Mouse (Mus musculus): Measurements from ENCODE around the gene Ms4a6b. TPM values are rescaled to one million over a fixed set of nuclear protein-coding genes. Genes with fewer than 3 reads are reported as not detected.
"Not testable (repeated sequence)": the region's sequence is repeated elsewhere in the genome, so short reads cannot be mapped to it uniquely, and the experiment has no call there.

Ms4a6b gene
- total and polyA plus RNA-seq, 3 experiments, result not detected

DNA sequence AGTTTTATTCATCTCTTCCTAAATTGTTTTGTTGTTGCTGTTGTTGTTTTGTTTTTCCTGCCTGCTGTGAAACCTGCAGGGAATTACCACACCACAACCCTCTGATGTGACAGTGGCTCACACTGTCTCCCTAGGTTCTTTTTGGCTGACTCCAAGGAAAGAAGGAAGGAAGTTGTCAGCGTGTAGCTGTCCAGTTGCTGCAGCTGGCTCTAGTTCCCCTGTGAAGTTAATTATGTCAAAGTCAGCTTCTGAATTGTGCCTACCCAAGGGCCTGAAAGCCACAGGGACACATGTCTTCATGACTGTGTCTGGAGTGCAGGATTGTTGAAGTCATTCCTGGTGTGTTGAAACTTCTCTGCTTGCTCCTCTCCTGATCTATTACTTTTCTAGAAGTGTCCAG, 1.1 kb downstream of the Ms4a6b start:
- not testable (repeated sequence) for H3K36me3 ChIP-seq (ENCODE audit: control insufficient read depth in 1 of 2, insufficient read depth in 2 of 2, low read length in 2 of 2); H3K79me2 ChIP-seq (ENCODE audit: control insufficient read depth, insufficient read depth, low read length, poor library complexity); H3K9me3 ChIP-seq (replicated peaks; ENCODE audit: insufficient read depth, low read length); H3K4me1 ChIP-seq (ENCODE audit: control insufficient read depth in 1 of 2, insufficient read depth in 2 of 2, low read length in 2 of 2); H3K27ac ChIP-seq (ENCODE audit: control insufficient read depth, low read depth, low read length); DNase-seq (ENCODE audit: low read depth, low spot score); H3K9ac ChIP-seq (ENCODE audit: control insufficient read depth, low read depth, low read length, poor library complexity, severe bottlenecking); H3K27me3 ChIP-seq (ENCODE audit: control insufficient read depth in 1 of 2, insufficient read depth in 2 of 2, low read length in 2 of 2); H3K4me3 ChIP-seq (ENCODE audit: control insufficient read depth in 1 of 2, insufficient read depth in 1 of 2, low read depth in 2 of 2, low read length in 2 of 2)

DNA sequence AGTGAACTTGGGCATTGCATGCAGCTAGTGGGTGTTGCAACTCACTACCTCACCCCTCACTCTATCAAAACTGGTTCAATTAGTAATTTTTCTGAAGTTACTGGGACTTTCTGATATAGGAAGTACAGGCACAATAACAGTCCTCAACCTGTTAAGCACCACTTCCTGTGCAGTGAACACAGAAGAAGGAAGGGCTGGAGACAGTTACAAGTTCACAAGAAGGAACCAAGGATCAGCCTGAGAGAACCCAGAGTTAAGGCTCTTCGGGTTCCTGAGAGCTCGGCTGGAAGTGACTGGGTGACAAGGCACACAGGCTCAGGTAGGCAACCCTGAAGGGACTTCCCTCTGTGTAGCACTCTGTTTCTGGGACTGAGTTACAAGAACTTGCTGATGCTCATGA, 2.0 kb downstream of the Ms4a6b start:
- H3K36me3 ChIP-seq (ENCODE audit: control insufficient read depth in 1 of 2, insufficient read depth in 2 of 2, low read length in 2 of 2); H3K9me3 ChIP-seq (replicated peaks; ENCODE audit: insufficient read depth, low read length); H3K4me3 ChIP-seq (ENCODE audit: control insufficient read depth in 1 of 2, insufficient read depth in 1 of 2, low read depth in 2 of 2, low read length in 2 of 2); H3K27ac ChIP-seq (ENCODE audit: control insufficient read depth, low read depth, low read length); H3K27me3 ChIP-seq (ENCODE audit: control insufficient read depth in 1 of 2, insufficient read depth in 2 of 2, low read length in 2 of 2); H3K79me2 ChIP-seq (ENCODE audit: control insufficient read depth, insufficient read depth, low read length, poor library complexity); H3K9ac ChIP-seq (ENCODE audit: control insufficient read depth, low read depth, low read length, poor library complexity, severe bottlenecking); DNase-seq (ENCODE audit: low read depth, low spot score); H3K4me1 ChIP-seq (ENCODE audit: control insufficient read depth in 1 of 2, insufficient read depth in 2 of 2, low read length in 2 of 2): not testable (repeated sequence)

DNA sequence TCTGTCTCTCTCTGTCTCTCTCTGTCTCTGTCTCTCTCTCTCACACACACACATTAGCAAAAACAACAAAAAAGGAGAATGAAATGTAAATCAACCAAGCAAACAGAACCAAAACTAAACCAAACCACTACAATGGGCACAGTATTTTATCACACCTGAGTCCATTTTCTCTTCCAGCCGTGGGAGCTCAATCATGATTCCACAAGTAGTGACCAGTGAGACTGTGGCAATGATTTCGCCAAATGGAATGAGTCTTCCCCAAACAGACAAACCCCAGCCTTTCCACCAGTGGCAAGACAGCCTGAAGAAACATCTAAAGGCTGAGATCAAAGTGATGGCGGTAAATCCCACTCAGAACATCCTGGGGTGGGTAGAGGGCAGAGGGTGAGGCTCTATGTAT, 3.8 kb downstream of the Ms4a6b start:
- H3K36me3 ChIP-seq (ENCODE audit: control insufficient read depth in 1 of 2, insufficient read depth in 2 of 2, low read length in 2 of 2), result no peaks in the 10 kb centered on the region
- peaks cover 0 to 6% of the 10 kb centered on the region in 2 experiments; a peak in 2 of 4 replicates for H3K27me3 ChIP-seq (ENCODE audit: control insufficient read depth in 1 of 2, insufficient read depth in 2 of 2, low read length in 2 of 2)
- no peaks in the 10 kb centered on the region for H3K79me2 ChIP-seq (ENCODE audit: control insufficient read depth, insufficient read depth, low read length, poor library complexity)
- no peak for DNase-seq (ENCODE audit: low read depth, low spot score)
- H3K27ac ChIP-seq (ENCODE audit: control insufficient read depth, low read depth, low read length), result no peak overlapping the region
- no peaks in the 10 kb centered on the region for H3K4me1 ChIP-seq (ENCODE audit: control insufficient read depth in 1 of 2, insufficient read depth in 2 of 2, low read length in 2 of 2)
- H3K9ac ChIP-seq (ENCODE audit: control insufficient read depth, low read depth, low read length, poor library complexity, severe bottlenecking), result no peak overlapping the region
- no peak for TF ChIP-seq RAD21 (IDR thresholded peaks at IDR 0.05; ENCODE audit: low read depth, low read length)
- no peak for TF ChIP-seq ZMIZ1 (IDR thresholded peaks at IDR 0.05; ENCODE audit: low read depth, low read length)
- TF ChIP-seq KAT2A (conservative IDR thresholded peaks at IDR 0.05; ENCODE audit: low read depth, low read length), result no peak
- TF ChIP-seq MAX (IDR thresholded peaks at IDR 0.05; ENCODE audit: low read length), result no peak
- no peak for TF ChIP-seq ZKSCAN1 (IDR thresholded peaks at IDR 0.05; ENCODE audit: low read depth, low read length)
- TF ChIP-seq ELF1 (IDR thresholded peaks at IDR 0.05; ENCODE audit: low read depth, low read length), result no peak
- no peak for TF ChIP-seq E2F4 (IDR thresholded peaks at IDR 0.05; ENCODE audit: borderline replicate concordance, low read depth, low read length)
- no peak for TF ChIP-seq MAZ (IDR thresholded peaks at IDR 0.05; ENCODE audit: low read depth, low read length)
- TF ChIP-seq USF1 (IDR thresholded peaks at IDR 0.05; ENCODE audit: low read depth, low read length), result no peak
- TF ChIP-seq EP300 (IDR thresholded peaks at IDR 0.05; ENCODE audit: low read depth in 1 of 2, low read length in 2 of 2), result no peak
- TF ChIP-seq CTCF (IDR thresholded peaks at IDR 0.05 in 2 of 3, conservative IDR thresholded peaks at IDR 0.05 in 1 of 3; ENCODE audit: control insufficient read depth in 1 of 3, insufficient read depth in 1 of 3, low read depth in 2 of 3, low read length in 3 of 3, poor library complexity in 1 of 3, severe bottlenecking in 1 of 3), result no peak
- TF ChIP-seq ZC3H11A (IDR thresholded peaks at IDR 0.05; ENCODE audit: low read depth, low read length), result no peak
- no peak for TF ChIP-seq UBTF (IDR thresholded peaks at IDR 0.05; ENCODE audit: borderline replicate concordance, insufficient read depth, low read depth, low read length)
- no peak for TF ChIP-seq GABPA (IDR thresholded peaks at IDR 0.05; ENCODE audit: low read depth, low read length)
- no peak for TF ChIP-seq ZNF384 (IDR thresholded peaks at IDR 0.05; ENCODE audit: low read depth, low read length)
- no peak for TF ChIP-seq SMC3 (IDR thresholded peaks at IDR 0.05; ENCODE audit: low read depth, low read length)
- no peak for TF ChIP-seq POLR2A (IDR thresholded peaks at IDR 0.05; ENCODE audit: control insufficient read depth in 1 of 2, insufficient read depth in 1 of 2, low read depth in 1 of 2, low read length in 2 of 2, poor library complexity in 1 of 2)
- TF ChIP-seq USF2 (IDR thresholded peaks at IDR 0.05; ENCODE audit: borderline replicate concordance in 1 of 2, insufficient read depth in 1 of 2, low read depth in 1 of 2, low read length in 2 of 2), result no peak
- no peak for TF ChIP-seq MXI1 (IDR thresholded peaks at IDR 0.05; ENCODE audit: low read depth, low read length)
- H3K4me3 ChIP-seq (ENCODE audit: control insufficient read depth in 1 of 2, insufficient read depth in 1 of 2, low read depth in 2 of 2, low read length in 2 of 2), result no peak overlapping the region
- no peaks in the 10 kb centered on the region for H3K9me3 ChIP-seq (replicated peaks; ENCODE audit: insufficient read depth, low read length)

All from MEL (cell line).